Mouse (Mus musculus) midbrain, embryonic 11.5 days (tissue): Measurements from ENCODE around the gene Tlk1. TPM values are rescaled to one million over a fixed set of nuclear protein-coding genes. Genes with fewer than 3 reads are reported as not detected.

ENCODE experiments used
- ATAC-seq: fragments of 200-750 bp; cut with Nextera tagmentation; 2 replicates; pipeline ENCODE4 v1.8.0; 2017; ENCODE audit warnings: moderate TSS enrichment, moderate library complexity; ENCODE audit not compliant: low FRiP score
- DNase-seq: peaks from one replicate; pipeline ENCODE4 v3.0.0; 2015; ENCODE audit warnings: low spot score; ENCODE audit errors: missing footprints
- H3K27ac ChIP-seq: fragments of 300-500 bp; sonication (generic); 2 replicates; pipeline ENCODE4 v1.5.1; 2014; ENCODE audit warnings: low read depth, low read length
- H3K27me3 ChIP-seq: fragments of 300-500 bp; sonication (generic); 2 replicates; pipeline ENCODE4 v1.6.1; 2014; ENCODE audit warnings: mild to moderate bottlenecking, low read length, moderate library complexity, mixed read lengths; ENCODE audit not compliant: control insufficient read depth, insufficient read depth
- H3K36me3 ChIP-seq: fragments of 300-500 bp; sonication (generic); 2 replicates; pipeline ENCODE4 v1.6.1; 2014; ENCODE audit warnings: mild to moderate bottlenecking, low read length, moderate library complexity, mixed read lengths; ENCODE audit not compliant: control insufficient read depth, insufficient read depth
- H3K4me1 ChIP-seq: fragments of 300-500 bp; sonication (generic); 2 replicates; pipeline ENCODE4 v1.6.1; 2014; ENCODE audit warnings: low read length; ENCODE audit not compliant: control insufficient read depth, insufficient read depth
- H3K4me2 ChIP-seq: fragments of 300-500 bp; sonication (generic); 2 replicates; pipeline ENCODE4 v1.6.1; 2014; ENCODE audit warnings: mild to moderate bottlenecking, moderate library complexity
- H3K4me3 ChIP-seq: fragments of 300-500 bp; sonication (generic); 2 replicates; pipeline ENCODE4 v1.5.1; 2014; ENCODE audit warnings: low read depth, low read length
- H3K9ac ChIP-seq: fragments of 300-500 bp; sonication (generic); 2 replicates; pipeline ENCODE4 v1.6.1; 2014; ENCODE audit warnings: low read length
- H3K9me3 ChIP-seq: fragments of 300-500 bp; sonication (generic); 2 replicates; pipeline ENCODE4 v1.6.1; 2016; ENCODE audit warnings: low read length; ENCODE audit not compliant: control insufficient read depth
- WGBS: fragments of 180-500 bp; shearing (Covaris S2); extraction: QIAGEN DNeasy Blood & Tissue Kit; methylation state at CpG from one replicate; pipeline ENCODE4 v1.1.7; 2014; 5-methylcytosine and 5-hydroxymethylcytosine counted together
- polyA plus RNA-seq: library from polyadenylated mRNA; unstranded; fragments of >200 nt; fragmentation: Nextera tagmentation; extraction: Ambion mirVana; gene quantifications from 2 replicates; pipeline ENCODE4 v1.2.1, GENCODE M21; 2014

Tlk1 gene
- polyA plus RNA-seq, 1 experiment from 2014 or later: 45.2 TPM

GRCm38 (mm10) chr2:70838536-70839216 is 13.1 kb upstream of the Tlk1 start:
- Histone ChIP-seq H3K27me3 (no peaks in the 10 kb centered on the region), H3K4me3 (no peak overlapping the region), H3K4me2 (no peak overlapping the region), H3K27ac (no peak overlapping the region), H3K4me1 (no peaks in the 10 kb centered on the region), H3K9me3 (no peaks in the 10 kb centered on the region), H3K36me3 (no peaks in the 10 kb centered on the region), H3K9ac (no peak overlapping the region)
- ATAC-seq (no peak), DNase-seq (peak; percentile 72)
- 48% methylated on average over 12 of the region's 12 CpGs for WGBS

DNA sequence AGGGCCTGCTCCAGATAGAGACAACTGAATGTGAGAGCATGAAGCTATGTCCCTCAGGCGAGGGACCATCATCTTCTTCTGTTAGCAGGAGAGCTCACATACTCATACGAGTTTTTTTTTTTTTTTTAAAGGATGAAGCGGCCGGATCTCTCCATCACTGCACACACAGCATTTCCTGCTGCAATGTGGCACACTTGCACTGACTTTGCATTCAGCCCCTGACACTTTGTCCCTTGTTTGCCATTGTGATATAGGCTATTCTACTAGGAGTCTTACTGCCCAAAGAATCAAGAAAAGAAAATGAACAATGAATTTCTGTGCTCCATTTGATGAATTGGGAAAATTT is 10.8 kb upstream of the Tlk1 start:
- no peak for DNase-seq
- Histone ChIP-seq H3K27me3 (no peaks in the 10 kb centered on the region), H3K36me3 (no peaks in the 10 kb centered on the region), H3K9me3 (no peaks in the 10 kb centered on the region), H3K4me3 (no peak overlapping the region), H3K27ac (no peak overlapping the region), H3K4me1 (no peaks in the 10 kb centered on the region), H3K4me2 (no peak overlapping the region), H3K9ac (no peak overlapping the region)
- 72% methylated on average over 4 of the region's 4 CpGs for whole genome bisulfite sequencing
- no peak for ATAC-seq

DNA sequence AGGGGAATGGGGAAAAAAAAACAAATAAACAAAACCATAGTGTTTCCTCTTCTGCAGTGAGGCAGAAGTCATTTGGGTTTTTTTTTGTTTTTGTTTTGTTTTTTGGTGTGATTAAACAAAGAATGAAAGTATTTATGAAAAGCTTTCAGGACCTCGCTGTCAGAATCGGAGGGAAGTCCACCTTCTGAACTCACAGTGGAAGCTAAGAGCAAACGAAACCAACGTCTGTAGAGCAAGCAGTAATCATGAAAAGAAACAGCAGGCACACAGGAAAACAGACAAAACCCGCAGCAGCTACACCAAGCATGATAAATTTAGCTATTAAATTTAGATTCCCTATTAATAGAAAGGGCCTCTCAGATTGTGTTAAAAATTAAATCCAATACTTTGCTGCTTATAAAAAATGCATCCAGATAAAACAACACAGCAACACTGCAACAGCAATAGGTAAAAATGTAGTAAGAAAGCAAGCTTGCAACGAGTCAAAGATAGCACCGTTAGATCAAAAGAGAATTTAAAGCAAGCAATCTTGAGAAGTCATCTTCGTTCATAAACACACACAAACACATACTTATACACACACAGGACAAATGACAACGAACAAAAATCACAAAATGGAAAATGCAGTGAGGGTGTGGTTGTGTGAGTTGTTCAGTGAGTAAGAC is 10.2 kb upstream of the Tlk1 start:
- Histone ChIP-seq H3K4me3 (no peak overlapping the region), H3K4me1 (no peaks in the 10 kb centered on the region), H3K36me3 (no peaks in the 10 kb centered on the region), H3K27ac (no peak overlapping the region), H3K9ac (no peak overlapping the region), H3K4me2 (no peak overlapping the region), H3K27me3 (no peaks in the 10 kb centered on the region), H3K9me3 (no peaks in the 10 kb centered on the region)
- ATAC-seq: no peak
- no peak for DNase-seq
- WGBS: 82% methylated on average over 9 of the region's 9 CpGs

- Histone ChIP-seq H3K4me2 (no peak overlapping the region), H3K4me3 (no peak overlapping the region), H3K9ac (no peak overlapping the region), H3K36me3 (no peaks in the 10 kb centered on the region), H3K27ac (no peak overlapping the region), H3K27me3 (no peaks in the 10 kb centered on the region), H3K4me1 (no peaks in the 10 kb centered on the region), H3K9me3 (no peaks in the 10 kb centered on the region)
- ATAC-seq: no peak
- 86% methylated on average over 2 of the region's 2 CpGs for WGBS
- DNase-seq: no peak
These were observed 9.7 kb upstream of the Tlk1 start for GRCm38 (mm10) chr2:70835209-70835608.

DNA sequence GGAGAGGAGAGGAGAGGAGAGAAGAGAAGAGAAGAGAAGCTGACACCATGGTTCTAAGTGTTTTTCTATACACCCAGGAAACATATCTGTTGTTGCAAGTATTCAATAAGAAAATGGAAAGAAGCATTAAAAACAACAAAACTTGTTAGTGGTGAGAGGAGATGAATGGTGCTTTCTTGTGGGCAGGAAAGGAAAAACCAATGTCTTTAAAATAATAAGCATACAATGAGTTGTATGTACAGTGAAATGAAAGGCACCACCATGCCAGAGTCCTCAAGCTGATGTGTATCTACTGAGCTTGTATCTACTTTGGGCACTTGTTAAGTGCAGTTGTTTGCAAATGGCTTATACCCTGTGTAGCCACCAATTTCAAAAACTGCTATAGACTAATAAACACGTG is 7.7 kb upstream of the Tlk1 start:
- Histone ChIP-seq H3K27me3 (no peaks in the 10 kb centered on the region), H3K27ac (no peak overlapping the region), H3K4me2 (no peak overlapping the region), H3K4me3 (no peak overlapping the region), H3K9ac (no peak overlapping the region), H3K36me3 (no peaks in the 10 kb centered on the region), H3K4me1 (no peaks in the 10 kb centered on the region), H3K9me3 (no peaks in the 10 kb centered on the region)
- no peak for DNase-seq
- WGBS: 44% methylated on average over 1 of the region's 1 CpGs
- ATAC-seq: no peak

DNA sequence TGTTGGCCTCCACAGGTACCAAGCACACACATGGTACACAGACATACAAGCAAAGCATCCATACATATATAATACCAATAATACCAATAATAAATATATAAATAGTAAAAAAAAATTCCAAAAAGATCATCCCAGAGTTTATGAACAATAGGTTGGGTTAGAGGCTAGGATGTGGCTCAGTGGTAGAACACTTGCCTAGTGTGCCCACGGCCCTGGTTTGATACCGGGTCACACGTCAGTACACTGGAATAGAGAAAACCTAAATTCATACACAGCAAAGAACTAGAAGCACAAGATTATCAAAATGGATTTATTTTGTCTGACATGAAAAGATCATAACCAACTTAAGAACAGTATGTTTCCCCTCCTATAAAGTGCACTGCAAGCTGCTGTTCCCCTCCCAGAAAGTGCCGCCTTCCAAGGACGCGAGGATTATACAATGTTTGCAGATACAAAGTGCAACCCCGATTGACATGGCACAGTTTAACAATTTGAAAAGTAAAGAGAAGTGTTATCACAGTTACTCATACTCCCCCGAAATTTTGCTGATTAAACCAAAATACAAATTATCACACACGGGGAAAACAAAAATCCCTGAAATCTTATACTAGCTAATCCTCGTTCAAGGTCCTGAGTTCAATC is 6.3 kb upstream of the Tlk1 start:
- Histone ChIP-seq H3K9me3 (no peaks in the 10 kb centered on the region), H3K4me2 (no peak overlapping the region), H3K27me3 (no peaks in the 10 kb centered on the region), H3K36me3 (no peaks in the 10 kb centered on the region), H3K4me1 (no peaks in the 10 kb centered on the region), H3K27ac (no peak overlapping the region), H3K4me3 (no peak overlapping the region), H3K9ac (no peak overlapping the region)
- DNase-seq: peak; percentile 47
- ATAC-seq: no peak
- WGBS: 89% methylated on average over 10 of the region's 10 CpGs

GRCm38 (mm10) chr2:70830683-70831082 is 5.2 kb upstream of the Tlk1 start:
- Histone ChIP-seq H3K4me3 (no peak overlapping the region), H3K27me3 (no peaks in the 10 kb centered on the region), H3K36me3 (no peaks in the 10 kb centered on the region), H3K4me1 (no peaks in the 10 kb centered on the region), H3K27ac (no peak overlapping the region), H3K9me3 (no peaks in the 10 kb centered on the region), H3K9ac (no peak overlapping the region), H3K4me2 (no peak overlapping the region)
- ATAC-seq (no peak), DNase-seq (no peak)
- WGBS: 48% methylated on average over 2 of the region's 2 CpGs

GRCm38 (mm10) chr2:70829946-70830610 is 4.5 kb upstream of the Tlk1 start:
- Histone ChIP-seq H3K4me2 (no peak overlapping the region), H3K27me3 (no peaks in the 10 kb centered on the region), H3K36me3 (no peaks in the 10 kb centered on the region), H3K9me3 (no peaks in the 10 kb centered on the region), H3K4me3 (no peak overlapping the region), H3K9ac (no peak overlapping the region), H3K4me1 (no peaks in the 10 kb centered on the region), H3K27ac (no peak overlapping the region)
- WGBS: 89% methylated on average over 5 of the region's 5 CpGs
- no peak for ATAC-seq
- DNase-seq: no peak

DNA sequence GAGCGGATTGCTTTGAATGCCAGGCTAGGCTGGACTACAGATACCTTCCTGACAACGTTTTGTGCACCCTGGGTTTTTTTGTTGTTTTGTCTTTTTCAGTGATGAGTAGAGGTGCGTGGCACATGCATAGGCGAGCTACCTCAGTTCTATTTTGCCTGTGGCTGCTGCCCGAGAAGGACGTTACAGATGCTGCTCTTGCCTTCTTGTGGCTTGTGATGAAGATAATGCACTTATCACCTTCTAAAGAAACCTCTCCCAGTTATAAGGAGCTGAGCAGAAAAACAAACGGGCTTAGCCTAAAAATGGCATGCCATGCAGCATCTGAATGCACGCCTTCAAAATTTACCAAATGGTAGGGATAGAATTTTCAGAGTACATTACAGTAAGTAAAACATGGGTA is 2.3 kb upstream of the Tlk1 start:
- no peaks in the 10 kb centered on the region for H3K9me3 ChIP-seq
- ATAC-seq: no peak
- peaks cover 6% of the 10 kb centered on the region; the same call in 1 of the 2 replicates for H3K4me1 ChIP-seq
- H3K27ac ChIP-seq: no peak overlapping the region
- no peaks in the 10 kb centered on the region for H3K27me3 ChIP-seq
- 83% methylated on average over 8 of the region's 8 CpGs for WGBS
- no peak overlapping the region for H3K4me3 ChIP-seq
- no peak overlapping the region for H3K4me2 ChIP-seq
- no peaks in the 10 kb centered on the region for H3K36me3 ChIP-seq
- no peak overlapping the region for H3K9ac ChIP-seq
- DNase-seq: no peak
